Comparison of ENCODE assay signal across 8 mouse cellular contexts in genomic region chr8:84976763-84977434, GRCm38 (mm10). TPM values are rescaled to one million over a fixed set of nuclear protein-coding genes. Genes with fewer than 3 reads are reported as not detected.
A peak's percentile ranks its signal among the peaks of the same experiment; 100 is the strongest.
DNase-seq lines count a peak whose midpoint lies in the region; ATAC-seq and TF ChIP-seq lines count a peak whose summit lies in the region.

No protein-coding gene starts in this region.

- no peak for ATAC-seq in limb, embryonic 13.5 days (ENCODE audit: low FRiP score, low read depth)
- ATAC-seq in stomach, postnatal 0 days (ENCODE audit: low FRiP score, low TSS enrichment), result no peak
- ATAC-seq in megakaryocyte-erythroid progenitor cell, adult 5-6 weeks (replicated peaks; ENCODE audit: low FRiP score, low TSS enrichment, poor library complexity, severe bottlenecking), result no peak

- TF ChIP-seq CTCF in stomach, postnatal 0 days (IDR thresholded peaks at IDR 0.05; ENCODE audit: low read depth), result no peak

- peak overlapping the region; percentile 59 for H3K4me3 ChIP-seq in limb, embryonic 13.5 days
- peak overlapping the region; percentile 80 for H3K4me3 ChIP-seq in stomach, postnatal 0 days (ENCODE audit: low read depth, low read length)

- peaks cover 68% of the 10 kb centered on the region for H3K4me1 ChIP-seq in limb, embryonic 13.5 days
- peaks cover 22% of the 10 kb centered on the region for H3K4me1 ChIP-seq in stomach, postnatal 0 days (replicated peaks; ENCODE audit: control insufficient read depth, insufficient read depth)

- H3K9me3 ChIP-seq in limb, embryonic 13.5 days, result no peaks in the 10 kb centered on the region
- no peaks in the 10 kb centered on the region for H3K9me3 ChIP-seq in stomach, postnatal 0 days (ENCODE audit: control insufficient read depth, low read length)

- peak overlapping the region; percentile 98 for H3K4me2 ChIP-seq in limb, embryonic 13.5 days (replicated peaks)
- peak overlapping the region; percentile 96 for H3K4me2 ChIP-seq in stomach, postnatal 0 days (replicated peaks; ENCODE audit: low read depth)

- WGBS in limb, embryonic 13.5 days, result 3% methylated on average over 25 of the region's 25 CpGs
- WGBS in stomach, postnatal 0 days, result under 1% methylated on average over 23 of the region's 25 CpGs

- peak; percentile 29 for DNase-seq in gastrocnemius, postnatal 10 days
- DNase-seq in gastrocnemius, postnatal 36 days, result no peak
- peak; percentile 19 for DNase-seq in urinary bladder, postnatal 25 days (ENCODE audit: low spot score)
- DNase-seq in urinary bladder, adult 18-20 months (ENCODE audit: low spot score in 2 of 2), result no peak
- DNase-seq in stomach, postnatal 0 days (ENCODE audit: low spot score), result no peak
- no peak for DNase-seq in right cerebral cortex, postnatal 14 days

- peaks cover 27% of the 10 kb centered on the region for H3K27me3 ChIP-seq in limb, embryonic 13.5 days
- no peaks in the 10 kb centered on the region for H3K27me3 ChIP-seq in stomach, postnatal 0 days (ENCODE audit: control insufficient read depth, insufficient read depth, low read length)

- intact Hi-C loops in gastrocnemius, postnatal 36 days (cut with DNase I), result no loop called here

- H3K36me3 ChIP-seq in limb, embryonic 13.5 days, result peaks cover 28% of the 10 kb centered on the region
- H3K36me3 ChIP-seq in stomach, postnatal 0 days (ENCODE audit: control insufficient read depth, insufficient read depth, low read length), result no peaks in the 10 kb centered on the region; the same call in 1 of the 2 replicates

- no peak overlapping the region for H3K27ac ChIP-seq in limb, embryonic 13.5 days
- peak overlapping the region; percentile 98 for H3K27ac ChIP-seq in stomach, postnatal 0 days (replicated peaks)

- TF ChIP-seq EP300 in stomach, postnatal 0 days (optimal IDR thresholded peaks at IDR 0.05), result peak; percentile 47

- H3K9ac ChIP-seq in limb, embryonic 13.5 days, result peak overlapping the region; percentile 71
- H3K9ac ChIP-seq in stomach, postnatal 0 days (ENCODE audit: low read length), result peak overlapping the region; percentile 94

RNA-seq across cellular contexts. Expression of gene Junb, which starts 1.6 kb away (rescaled TPM):
- total RNA-seq in gastrocnemius, postnatal 10 days (2021), result 1 to 10 TPM; 5.8 to 8.9 TPM
- 10 to 100 TPM in 1 of 2 experiments, 1 to 10 TPM in 1; 4.3 to 12.8 TPM for total RNA-seq in gastrocnemius, postnatal 36 days (2021)
- polyA plus RNA-seq in limb, embryonic 13.5 days (2015; fragmentation: Nextera tagmentation; extraction: Ambion mirVana), result 8.2 and 8.4 TPM in 2 replicates
- 88.5 and 95.9 TPM in 2 replicates for polyA plus RNA-seq in stomach, postnatal 0 days (2015; fragmentation: Nextera tagmentation; extraction: Ambion mirVana)
- total RNA-seq in megakaryocyte-erythroid progenitor cell, adult 5-6 weeks (2014; fragmentation: Nextera tagmentation), result 4.1 and 8.0 TPM in 2 replicates
- total RNA-seq in megakaryocyte-erythroid progenitor cell, adult 5-6 weeks (2017), result 57.8 and 74.2 TPM in 2 replicates

RNA-seq across cellular contexts. Expression of gene Rnaseh2a, which starts 7.3 kb away (rescaled TPM):
- 10 to 100 TPM; 26.7 to 36.8 TPM for total RNA-seq in gastrocnemius, postnatal 10 days (2021)
- total RNA-seq in gastrocnemius, postnatal 36 days (2021), result 10 to 100 TPM; 23.3 to 23.8 TPM
- 90.9 and 93.2 TPM in 2 replicates for polyA plus RNA-seq in limb, embryonic 13.5 days (2015; fragmentation: Nextera tagmentation; extraction: Ambion mirVana)
- 79.4 and 80.1 TPM in 2 replicates for polyA plus RNA-seq in stomach, postnatal 0 days (2015; fragmentation: Nextera tagmentation; extraction: Ambion mirVana)
- total RNA-seq in megakaryocyte-erythroid progenitor cell, adult 5-6 weeks (2014; fragmentation: Nextera tagmentation), result 198 and 202 TPM in 2 replicates
- total RNA-seq in megakaryocyte-erythroid progenitor cell, adult 5-6 weeks (2017), result 119 and 151 TPM in 2 replicates

RNA-seq across cellular contexts. Expression of gene Prdx2, which starts 7.5 kb away (rescaled TPM):
- 100 to 1,000 TPM; 260 to 267 TPM for total RNA-seq in gastrocnemius, postnatal 10 days (2021)
- total RNA-seq in gastrocnemius, postnatal 36 days (2021), result 100 to 1,000 TPM; 180 to 196 TPM
- 961 and 978 TPM in 2 replicates for polyA plus RNA-seq in limb, embryonic 13.5 days (2015; fragmentation: Nextera tagmentation; extraction: Ambion mirVana)
- 370 and 376 TPM in 2 replicates for polyA plus RNA-seq in stomach, postnatal 0 days (2015; fragmentation: Nextera tagmentation; extraction: Ambion mirVana)
- 898 and 1,004 TPM in 2 replicates for total RNA-seq in megakaryocyte-erythroid progenitor cell, adult 5-6 weeks (2014; fragmentation: Nextera tagmentation)
- total RNA-seq in megakaryocyte-erythroid progenitor cell, adult 5-6 weeks (2017), result 1,011 and 1,021 TPM in 2 replicates

RNA-seq across cellular contexts. Expression of gene Gm49661, which starts 7.7 kb away (rescaled TPM):
- not detected for total RNA-seq in gastrocnemius, postnatal 10 days (2021)
- not detected for total RNA-seq in gastrocnemius, postnatal 36 days (2021)
- not detected in 2 replicates for polyA plus RNA-seq in limb, embryonic 13.5 days (2015; fragmentation: Nextera tagmentation; extraction: Ambion mirVana)
- polyA plus RNA-seq in stomach, postnatal 0 days (2015; fragmentation: Nextera tagmentation; extraction: Ambion mirVana), result not detected in 2 replicates
- total RNA-seq in megakaryocyte-erythroid progenitor cell, adult 5-6 weeks (2014; fragmentation: Nextera tagmentation), result not detected in 2 replicates
- not detected in 2 replicates for total RNA-seq in megakaryocyte-erythroid progenitor cell, adult 5-6 weeks (2017)

RNA-seq across cellular contexts. Expression of gene Hook2, which starts 13.5 kb away (rescaled TPM):
- total RNA-seq in gastrocnemius, postnatal 10 days (2021), result 1 to 10 TPM; 2.3 to 2.7 TPM
- total RNA-seq in gastrocnemius, postnatal 36 days (2021), result 1 to 10 TPM; 1.4 to 1.5 TPM
- 18.6 and 18.8 TPM in 2 replicates for polyA plus RNA-seq in limb, embryonic 13.5 days (2015; fragmentation: Nextera tagmentation; extraction: Ambion mirVana)
- polyA plus RNA-seq in stomach, postnatal 0 days (2015; fragmentation: Nextera tagmentation; extraction: Ambion mirVana), result 28.8 and 30.9 TPM in 2 replicates
- total RNA-seq in megakaryocyte-erythroid progenitor cell, adult 5-6 weeks (2014; fragmentation: Nextera tagmentation), result 7.7 and 9.6 TPM in 2 replicates
- 11.0 and 19.9 TPM in 2 replicates for total RNA-seq in megakaryocyte-erythroid progenitor cell, adult 5-6 weeks (2017)

Comparison
In these comparisons a context has a peak if more than half of its experiments do, and no peak if none do; other contexts are left out.
1. DNase-seq: peak in gastrocnemius, postnatal 10 days (single experiment) and urinary bladder, postnatal 25 days (single experiment); none in gastrocnemius, postnatal 36 days (0 of 2), urinary bladder, adult 18-20 months (0 of 2), stomach, postnatal 0 days (single experiment) and right cerebral cortex, postnatal 14 days (single experiment).